Mouse (Mus musculus): ENCODE measurements around the gene Lmo1.
"Not testable (repeated sequence)": the region's sequence is repeated elsewhere in the genome, so short reads cannot be mapped to it uniquely, and the experiment has no call there.

The Lmo1 gene

GRCm38 (mm10) chr7:109174337-109174948 lies 564 bp downstream of the Lmo1 start:
- DNase-seq, result peak; percentile 69

- no peak for DNase-seq
These were observed 3.1 kb downstream of the Lmo1 start for GRCm38 (mm10) chr7:109171874-109172273.

- peak; percentile 91 for DNase-seq
These were observed 4.6 kb downstream of the Lmo1 start for GRCm38 (mm10) chr7:109170441-109170820.

GRCm38 (mm10) chr7:109169505-109170440 lies 5.2 kb downstream of the Lmo1 start:
- DNase-seq, result peak; percentile 40

GRCm38 (mm10) chr7:109168716-109169115 lies 6.3 kb downstream of the Lmo1 start:
- DNase-seq, result no peak

GRCm38 (mm10) chr7:109165931-109166585 lies 8.9 kb downstream of the Lmo1 start:
- DNase-seq, result no peak

- no peak for DNase-seq
These were observed 20.7 kb downstream of the Lmo1 start for GRCm38 (mm10) chr7:109154331-109154730.

- no peak for DNase-seq
These were observed 21.5 kb downstream of the Lmo1 start for GRCm38 (mm10) chr7:109153538-109153937.

GRCm38 (mm10) chr7:109151088-109151487 lies 23.9 kb downstream of the Lmo1 start:
- DNase-seq, result no peak

GRCm38 (mm10) chr7:109145211-109145610 lies 29.8 kb downstream of the Lmo1 start:
- no peak for DNase-seq

GRCm38 (mm10) chr7:109144705-109145104 lies 30.3 kb downstream of the Lmo1 start:
- no peak for DNase-seq

- DNase-seq, result no peak
These were observed 32.4 kb downstream of the Lmo1 start for GRCm38 (mm10) chr7:109142564-109142963.

GRCm38 (mm10) chr7:109141753-109142152 lies 33.3 kb downstream of the Lmo1 start:
- no peak for DNase-seq

- no peak for DNase-seq
These were observed 34.0 kb downstream of the Lmo1 start for GRCm38 (mm10) chr7:109141054-109141453.

GRCm38 (mm10) chr7:109139405-109139804 lies 35.6 kb downstream of the Lmo1 start:
- DNase-seq, result peak; percentile 93

- DNase-seq, result no peak
These were observed 37.6 kb downstream of the Lmo1 start for GRCm38 (mm10) chr7:109137441-109137840.

- DNase-seq, result peak; percentile 16
These were observed 43.4 kb downstream of the Lmo1 start for GRCm38 (mm10) chr7:109131565-109131964.

GRCm38 (mm10) chr7:109129946-109130686 lies 44.9 kb downstream of the Lmo1 start:
- DNase-seq, result no peak

GRCm38 (mm10) chr7:109129442-109129841 lies 45.6 kb downstream of the Lmo1 start:
- peak; percentile 74 for DNase-seq

- DNase-seq, result no peak
These were observed 59.1 kb downstream of the Lmo1 start for GRCm38 (mm10) chr7:109115929-109116328.

GRCm38 (mm10) chr7:109115488-109115887 lies 59.5 kb downstream of the Lmo1 start:
- not testable (repeated sequence) for DNase-seq

GRCm38 (mm10) chr7:109114950-109115349 lies 60.1 kb downstream of the Lmo1 start:
- no peak for DNase-seq

- no peak for DNase-seq
These were observed 64.0 kb downstream of the Lmo1 start for GRCm38 (mm10) chr7:109111000-109111399.
